Mouse (Mus musculus): ENCODE measurements around the gene Cfd.

The Cfd gene

GRCm38 (mm10) chr10:79933145-79933679, 42.6 kb downstream of the Cfd start:
- peak in 1 of 2 experiments; percentile 66 for DNase-seq (ENCODE audit: low spot score in 2 of 2)

- no peak for DNase-seq (ENCODE audit: low spot score in 2 of 2)
Measured at GRCm38 (mm10) chr10:79933861-79934260, 43.2 kb downstream of the Cfd start.

GRCm38 (mm10) chr10:79934272-79934721, 43.6 kb downstream of the Cfd start:
- peak; percentile 70 to 89 for DNase-seq (ENCODE audit: low spot score in 2 of 2)

- DNase-seq (ENCODE audit: low spot score in 2 of 2) = no peak
Measured at GRCm38 (mm10) chr10:79934794-79935569, 44.3 kb downstream of the Cfd start.

- DNase-seq (ENCODE audit: low spot score in 2 of 2) = no peak
Measured at GRCm38 (mm10) chr10:79936284-79936910, 45.7 kb downstream of the Cfd start.

GRCm38 (mm10) chr10:79936911-79937441, 46.3 kb downstream of the Cfd start:
- peak; percentile 86 to 89 for DNase-seq (ENCODE audit: low spot score in 2 of 2)

- DNase-seq (ENCODE audit: low spot score in 2 of 2) = no peak
Measured at GRCm38 (mm10) chr10:79937775-79938526, 47.3 kb downstream of the Cfd start.

GRCm38 (mm10) chr10:79940749-79941148, 50.1 kb downstream of the Cfd start:
- no peak for DNase-seq (ENCODE audit: low spot score in 2 of 2)

Data from urinary bladder, postnatal 36 days (tissue).